Mouse (Mus musculus) induced T-regulatory cell, adult 2 months (primary cell): ENCODE measurements around the gene Kdm2b.

ENCODE experiments used
- DNase-seq: peaks from one replicate; pipeline ENCODE4 v3.0.0-alpha.2; 2012; ENCODE audit warnings: low read depth

Kdm2b gene

GRCm38 (mm10) chr5:122849521-122850318 is 139.9 kb downstream of the Kdm2b start, which contains the start of gene Rnf34:
Gene Rnf34, plus strand, starts transcription at chr5:122850048.
- DNase-seq = peak; percentile 99

GRCm38 (mm10) chr5:122843799-122844198 is 145.8 kb downstream of the Kdm2b start:
- no peak for DNase-seq

- no peak for DNase-seq
Observed at GRCm38 (mm10) chr5:122841126-122841525, 148.5 kb downstream of the Kdm2b start.

DNA sequence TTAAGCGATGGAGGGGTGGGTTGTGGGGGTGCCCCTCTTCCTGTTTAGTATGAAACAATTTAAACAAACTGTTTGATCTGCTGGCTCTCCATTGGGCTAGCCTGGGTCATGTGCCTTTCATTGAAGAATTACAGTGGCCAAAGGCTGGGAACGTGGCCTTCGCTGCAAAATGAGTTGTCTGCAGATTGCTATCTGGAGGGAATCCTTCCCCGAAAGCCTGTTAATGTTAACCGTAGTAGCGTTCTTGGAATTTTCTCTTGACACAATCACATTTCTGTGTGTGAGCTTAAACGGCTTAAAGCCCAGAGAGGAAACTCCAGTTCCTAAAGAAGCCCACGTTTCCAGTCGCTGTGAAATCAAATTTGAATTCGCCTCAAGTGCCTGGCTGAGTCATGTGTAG is 156.6 kb downstream of the Kdm2b start:
- DNase-seq = peak; percentile 38

GRCm38 (mm10) chr5:122832536-122832935 is 157.1 kb downstream of the Kdm2b start:
- peak; percentile 65 for DNase-seq

DNA sequence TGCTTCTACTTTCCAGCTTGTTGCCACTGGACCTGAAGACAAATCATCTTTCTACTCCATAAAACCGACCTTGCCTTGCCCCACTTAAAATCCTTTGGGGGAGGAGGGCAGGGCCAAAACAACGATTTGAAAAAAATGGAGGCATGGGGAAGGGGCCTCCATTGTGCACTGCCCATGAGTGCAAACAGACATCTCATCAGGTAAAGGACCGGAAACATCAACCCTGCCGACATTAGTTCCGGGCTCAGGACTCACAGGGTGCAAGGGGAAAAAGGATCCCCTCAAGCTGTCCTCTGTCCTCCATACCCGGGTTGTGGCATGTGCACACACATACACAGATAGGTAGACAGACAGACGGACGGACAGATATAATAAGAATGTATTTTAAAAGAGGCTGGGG is 164.5 kb downstream of the Kdm2b start:
- no peak for DNase-seq

GRCm38 (mm10) chr5:122824450-122824849 is 165.2 kb downstream of the Kdm2b start:
- no peak for DNase-seq

GRCm38 (mm10) chr5:122823976-122824375 is 165.6 kb downstream of the Kdm2b start:
- DNase-seq = peak; percentile 47

DNA sequence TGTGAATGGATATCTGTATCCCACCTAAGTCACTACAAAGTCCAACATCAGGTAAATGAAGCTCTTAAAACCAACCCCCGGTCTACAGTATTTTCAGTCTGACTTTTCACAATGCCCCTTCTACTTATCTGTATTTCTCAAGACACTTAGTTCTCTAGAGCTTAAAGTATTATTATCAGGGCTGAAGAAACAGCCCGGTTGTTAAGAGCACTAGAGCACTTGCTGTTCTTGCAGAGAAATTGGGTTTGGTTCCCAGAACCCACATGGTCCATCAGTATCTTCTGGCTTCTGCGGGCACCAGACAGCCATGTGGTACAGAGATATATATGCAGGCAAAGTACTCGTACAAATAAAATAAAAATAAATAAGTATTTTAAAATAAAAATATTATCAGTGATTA is 167.2 kb downstream of the Kdm2b start:
- no peak for DNase-seq

GRCm38 (mm10) chr5:122821524-122821885 is 168.1 kb downstream of the Kdm2b start:
- DNase-seq = no peak

- DNase-seq = peak; percentile 99
Observed at GRCm38 (mm10) chr5:122820777-122821523, 168.7 kb downstream of the Kdm2b start, which contains the start of gene Anapc5. Gene Anapc5, minus strand, starts transcription at chr5:122821339.
